Mouse (Mus musculus): ENCODE measurements around the gene Wdtc1. TPM values are rescaled to one million over a fixed set of nuclear protein-coding genes. Genes with fewer than 3 reads are reported as not detected.

Gene Wdtc1
- polyA plus RNA-seq, 1 experiment = 33.3 TPM

GRCm38 (mm10) chr4:133243538-133243937 lies 109.7 kb downstream of the Wdtc1 start:
- WGBS = 78% methylated on average over 13 of the region's 13 CpGs
- no peak for DNase-seq (ENCODE audit: low read depth in 1 of 2, low spot score in 2 of 2)
- Histone ChIP-seq H3K4me1 (ENCODE audit: control insufficient read depth, insufficient read depth, insufficient read length) (peaks cover 14% of the 10 kb centered on the region), H3K27ac (ENCODE audit: insufficient read depth, low read length) (no peak overlapping the region), H3K4me3 (ENCODE audit: extremely low read depth, insufficient read depth, insufficient read length) (no peak overlapping the region), H3K36me3 (ENCODE audit: control insufficient read depth, insufficient read depth, low read length) (no peaks in the 10 kb centered on the region), H3K27me3 (ENCODE audit: control insufficient read depth, insufficient read depth, low read length) (no peaks in the 10 kb centered on the region)
- TF ChIP-seq CTCF (IDR thresholded peaks at IDR 0.05; ENCODE audit: extremely low read depth, insufficient read depth, insufficient read length, insufficient replicate concordance) (no peak), POLR2A (IDR thresholded peaks at IDR 0.05; ENCODE audit: low read depth, low read length) (no peak)

GRCm38 (mm10) chr4:133242710-133243109 lies 110.6 kb downstream of the Wdtc1 start:
- H3K4me1 ChIP-seq (ENCODE audit: control insufficient read depth, insufficient read depth, insufficient read length) = peaks cover 9% of the 10 kb centered on the region

More at GRCm38 (mm10) chr4:133242710-133243109, 110.6 kb downstream of the Wdtc1 start:
- Histone ChIP-seq H3K36me3 (ENCODE audit: control insufficient read depth, insufficient read depth, low read length) (no peaks in the 10 kb centered on the region), H3K27me3 (ENCODE audit: control insufficient read depth, insufficient read depth, low read length) (no peaks in the 10 kb centered on the region), H3K27ac (ENCODE audit: insufficient read depth, low read length) (no peak overlapping the region), H3K4me3 (ENCODE audit: extremely low read depth, insufficient read depth, insufficient read length) (no peak overlapping the region)
- no peak for TF ChIP-seq CTCF (IDR thresholded peaks at IDR 0.05; ENCODE audit: extremely low read depth, insufficient read depth, insufficient read length, insufficient replicate concordance)
- TF ChIP-seq POLR2A (IDR thresholded peaks at IDR 0.05; ENCODE audit: low read depth, low read length) = no peak
- 87% methylated on average over 9 of the region's 9 CpGs for WGBS
- DNase-seq (ENCODE audit: low read depth in 1 of 2, low spot score in 2 of 2) = no peak

Other genes with a start within 250 kb of the Wdtc1 start
- 76.2 and 87.6 TPM in 2 replicates for gene Wasf2, start 223.0 kb downstream of the Wdtc1 start, polyA plus RNA-seq (2012; rRNA removed)
- gene Cd164l2, start 141.3 kb downstream of the Wdtc1 start, polyA plus RNA-seq (2012; rRNA removed) = 0.19 and 0.54 TPM in 2 replicates
- 0.02 TPM in 1 of 2 replicates, not detected in the other for gene Gpr3, start 140.9 kb downstream of the Wdtc1 start, polyA plus RNA-seq (2012; rRNA removed)
- gene Map3k6, start 112.7 kb downstream of the Wdtc1 start, polyA plus RNA-seq (2012; rRNA removed) = 4.0 and 5.8 TPM in 2 replicates
- 6.8 and 7.1 TPM in 2 replicates for gene Sytl1, start 90.4 kb downstream of the Wdtc1 start, polyA plus RNA-seq (2012; rRNA removed)
- 58.0 and 61.0 TPM in 2 replicates for gene Tmem222, start 75.7 kb downstream of the Wdtc1 start, polyA plus RNA-seq (2012; rRNA removed)
- 39.4 and 46.9 TPM in 2 replicates for gene Slc9a1, start 16.2 kb upstream of the Wdtc1 start, polyA plus RNA-seq (2012; rRNA removed)
- 0.30 and 0.31 TPM in 2 replicates for gene Tent5b, start 126.7 kb upstream of the Wdtc1 start, polyA plus RNA-seq (2012; rRNA removed)
- gene Trnp1, start 145.1 kb upstream of the Wdtc1 start, polyA plus RNA-seq (2012; rRNA removed) = 0.49 and 0.99 TPM in 2 replicates
- 0.65 and 0.76 TPM in 2 replicates for gene Kdf1, start 165.5 kb upstream of the Wdtc1 start, polyA plus RNA-seq (2012; rRNA removed)
- gene Nudc, start 192.5 kb upstream of the Wdtc1 start, polyA plus RNA-seq (2012; rRNA removed) = 28.6 and 28.7 TPM in 2 replicates
- gene Nr0b2, start 199.9 kb upstream of the Wdtc1 start, polyA plus RNA-seq (2012; rRNA removed) = 3.2 and 4.0 TPM in 2 replicates
- 3.7 and 6.0 TPM in 2 replicates for gene Gpatch3, start 221.3 kb upstream of the Wdtc1 start, polyA plus RNA-seq (2012; rRNA removed)
- 36.1 and 55.9 TPM in 2 replicates for gene Gpn2, start 230.9 kb upstream of the Wdtc1 start, polyA plus RNA-seq (2012; rRNA removed)
- 15.5 and 26.1 TPM in 2 replicates for gene Sfn, start 248.7 kb upstream of the Wdtc1 start, polyA plus RNA-seq (2012; rRNA removed)

Data from spleen, adult 2 months (tissue).